Mouse (Mus musculus): ENCODE measurements around the gene Dph2. TPM values are rescaled to one million over a fixed set of nuclear protein-coding genes. Genes with fewer than 3 reads are reported as not detected.

The Dph2 gene
- polyA plus RNA-seq, 1 experiment from 2014 or later, result 15.8 TPM

DNA sequence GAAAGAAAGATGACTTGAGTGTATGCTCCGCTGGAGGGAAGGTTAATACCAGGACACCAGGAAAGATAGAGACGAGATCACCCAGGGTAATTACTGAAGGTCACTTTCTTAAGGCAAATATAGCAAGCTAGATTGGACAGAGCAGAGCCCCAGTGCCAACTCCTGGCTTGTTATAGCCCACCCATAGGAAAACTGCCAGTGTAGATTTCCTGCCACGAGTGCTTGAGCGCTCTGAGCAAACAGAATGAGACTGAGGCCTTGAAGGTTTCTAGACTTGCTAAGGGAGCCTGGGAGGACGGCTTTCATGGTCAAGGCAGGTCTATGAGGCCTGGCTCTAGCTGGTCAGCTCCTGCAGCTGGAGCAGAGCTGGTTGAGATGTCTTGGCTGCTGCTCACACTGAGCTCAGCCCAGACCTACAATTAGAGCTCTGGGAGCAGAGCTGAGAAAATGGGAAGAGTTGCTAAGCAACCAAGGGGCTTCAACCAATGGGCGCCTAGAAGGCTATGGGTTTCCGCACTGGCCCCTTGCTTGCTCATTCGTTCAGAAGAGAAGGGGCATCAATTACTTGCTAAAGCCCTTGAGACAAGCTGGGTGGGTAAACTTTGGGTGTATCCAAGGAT lies 17.1 kb upstream of the Dph2 start:
- Histone ChIP-seq H3K9me3 (replicated peaks) (no peaks in the 10 kb centered on the region), H3K4me1 (peaks cover 27% of the 10 kb centered on the region), H3K27ac (replicated peaks) (no peak overlapping the region), H3K4me2 (replicated peaks) (no peak overlapping the region), H3K4me3 (replicated peaks) (no peak overlapping the region), H3K36me3 (peaks cover 49% of the 10 kb centered on the region), H3K27me3 (no peaks in the 10 kb centered on the region), H3K9ac (no peak overlapping the region)
- 80% methylated on average over 8 of the region's 8 CpGs for WGBS
- no peak; the same call in 1 of the 2 replicates for ATAC-seq (ENCODE audit: insufficient number of reproducible peaks, low FRiP score, low TSS enrichment, low read depth)

DNA sequence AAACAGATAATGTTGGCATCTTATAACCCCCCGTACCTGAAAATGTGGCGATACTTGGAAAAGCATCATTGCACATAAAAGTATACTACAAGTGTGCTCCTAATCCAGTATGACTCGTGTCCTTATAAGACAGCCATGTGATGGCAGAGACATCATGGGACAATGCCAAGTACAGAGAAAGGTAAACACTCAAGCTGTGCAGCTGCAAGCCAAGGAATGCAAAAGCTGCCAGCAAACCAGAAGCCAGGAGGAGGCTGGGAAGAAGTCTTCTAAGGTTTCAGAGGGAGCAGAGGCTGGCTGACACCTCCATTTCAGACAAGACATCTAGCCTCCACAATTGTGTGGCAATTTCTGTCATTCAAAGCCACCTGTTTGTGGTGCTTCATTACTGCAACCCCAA lies 14.4 kb upstream of the Dph2 start:
- Histone ChIP-seq H3K27me3 (no peaks in the 10 kb centered on the region), H3K9ac (no peak overlapping the region), H3K4me3 (replicated peaks) (no peak overlapping the region), H3K4me1 (peaks cover 6% of the 10 kb centered on the region; the same call in 1 of the 2 replicates), H3K9me3 (replicated peaks) (no peaks in the 10 kb centered on the region), H3K27ac (replicated peaks) (no peak overlapping the region), H3K4me2 (replicated peaks) (no peak overlapping the region), H3K36me3 (peaks cover 66% of the 10 kb centered on the region)
- 78% methylated on average over 3 of the region's 3 CpGs for WGBS
- ATAC-seq (ENCODE audit: insufficient number of reproducible peaks, low FRiP score, low TSS enrichment, low read depth), result no peak

DNA sequence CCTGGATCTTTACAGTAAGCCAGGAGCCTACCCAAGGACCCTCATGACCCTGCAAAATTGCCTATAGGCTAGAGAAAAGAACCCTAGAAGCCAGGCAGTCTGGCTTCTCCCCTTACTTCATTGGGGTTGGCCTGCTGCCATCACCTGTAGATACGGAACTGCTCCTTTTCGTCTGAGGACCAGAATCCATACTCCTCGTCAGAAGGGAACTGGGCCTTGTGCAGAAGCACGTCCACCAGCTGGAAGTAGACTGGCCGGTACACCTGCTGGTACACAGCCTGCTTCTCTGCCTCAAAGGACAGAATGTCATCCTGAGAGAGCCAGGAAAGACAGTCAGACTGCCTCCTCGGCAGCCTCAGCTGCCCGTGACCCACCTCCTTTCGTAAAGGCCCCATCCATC lies 12.9 kb upstream of the Dph2 start:
- Histone ChIP-seq H3K4me2 (replicated peaks) (no peak overlapping the region), H3K36me3 (peaks cover 78% of the 10 kb centered on the region), H3K9ac (no peak overlapping the region), H3K4me1 (peaks cover 6% of the 10 kb centered on the region; the same call in 1 of the 2 replicates), H3K9me3 (replicated peaks) (no peaks in the 10 kb centered on the region), H3K27me3 (no peaks in the 10 kb centered on the region), H3K27ac (replicated peaks) (no peak overlapping the region), H3K4me3 (replicated peaks) (no peak overlapping the region)
- WGBS, result 85% methylated on average over 8 of the region's 8 CpGs
- ATAC-seq (ENCODE audit: insufficient number of reproducible peaks, low FRiP score, low TSS enrichment, low read depth), result no peak

DNA sequence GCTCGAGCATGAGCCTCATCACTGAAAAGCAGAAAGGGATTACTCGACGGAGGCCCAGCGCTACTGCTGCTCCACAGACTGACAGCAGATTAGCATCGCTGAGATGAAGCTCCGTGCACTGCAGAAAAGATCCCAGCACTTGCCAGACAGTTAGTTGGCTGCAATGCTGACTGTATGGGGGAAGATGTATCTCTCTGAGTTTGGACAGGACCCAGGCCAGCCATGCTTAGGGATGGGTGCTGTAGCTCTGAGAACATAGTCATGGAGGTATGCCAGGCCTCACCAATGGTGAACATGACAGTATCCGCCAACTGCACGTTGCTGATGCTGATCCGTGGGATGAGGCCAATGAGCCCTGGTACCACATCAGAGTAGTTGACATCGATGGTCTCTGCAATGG lies 12.3 kb upstream of the Dph2 start:
- WGBS, result 87% methylated on average over 10 of the region's 10 CpGs
- peaks cover 5% of the 10 kb centered on the region; the same call in 1 of the 2 replicates for H3K4me1 ChIP-seq

DNA sequence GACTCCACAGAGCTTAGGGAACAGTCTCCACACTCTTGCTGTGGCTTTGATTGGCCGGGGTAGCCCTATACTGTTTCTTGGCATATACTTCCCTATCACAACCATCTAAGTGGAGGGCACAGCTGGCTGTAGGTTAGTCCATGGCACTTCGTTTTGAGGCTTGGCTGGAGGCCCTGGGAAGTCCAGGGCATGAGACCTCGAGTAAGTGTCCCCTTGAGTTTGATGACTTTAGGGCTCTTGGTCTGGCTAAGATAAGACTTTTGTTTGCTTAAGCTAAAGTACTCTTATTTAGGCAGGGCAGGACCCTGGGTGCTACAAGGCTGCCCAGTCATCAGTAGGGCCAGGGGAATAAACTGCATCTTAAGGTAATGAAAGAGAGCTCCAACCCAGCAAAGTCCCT lies 6.3 kb upstream of the Dph2 start:
- whole genome bisulfite sequencing, result 85% methylated on average over 3 of the region's 3 CpGs

More for the DNA sequence above, 12.3 kb upstream of the Dph2 start:
- Histone ChIP-seq H3K27me3 (no peaks in the 10 kb centered on the region), H3K4me2 (replicated peaks) (no peak overlapping the region), H3K27ac (replicated peaks) (no peak overlapping the region), H3K4me3 (replicated peaks) (no peak overlapping the region), H3K36me3 (peaks cover 84% of the 10 kb centered on the region), H3K9me3 (replicated peaks) (no peaks in the 10 kb centered on the region), H3K9ac (no peak overlapping the region)
- ATAC-seq (ENCODE audit: insufficient number of reproducible peaks, low FRiP score, low TSS enrichment, low read depth), result no peak

DNA sequence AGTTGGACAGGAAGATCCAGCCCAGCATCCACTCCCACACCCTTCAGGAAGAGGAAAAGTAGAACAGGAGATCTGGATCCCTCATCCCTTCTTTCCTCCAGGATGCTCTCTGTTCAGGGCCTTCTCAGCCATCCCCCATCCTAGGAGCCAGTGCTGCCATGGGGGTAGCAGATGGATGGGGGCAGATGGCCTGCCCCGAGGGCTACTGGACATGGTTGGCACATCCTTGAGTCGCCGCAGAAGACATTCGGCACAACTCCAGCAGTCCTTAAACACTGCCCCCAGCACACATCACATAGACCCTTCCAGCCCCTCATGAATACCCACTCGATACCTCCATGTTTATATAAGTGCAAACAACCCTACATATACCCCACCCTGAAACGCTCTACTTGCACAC lies 4.2 kb upstream of the Dph2 start:
- whole genome bisulfite sequencing, result 93% methylated on average over 6 of the region's 6 CpGs
- H3K4me3 ChIP-seq (replicated peaks), result no peak overlapping the region
- peaks cover 7% of the 10 kb centered on the region for H3K4me1 ChIP-seq
- peaks cover 69% of the 10 kb centered on the region for H3K36me3 ChIP-seq
- H3K4me2 ChIP-seq (replicated peaks), result no peak overlapping the region
- ATAC-seq (ENCODE audit: insufficient number of reproducible peaks, low FRiP score, low TSS enrichment, low read depth), result no peak
- H3K9ac ChIP-seq, result no peak overlapping the region
- no peaks in the 10 kb centered on the region for H3K27me3 ChIP-seq
- H3K27ac ChIP-seq (replicated peaks), result no peak overlapping the region
- H3K9me3 ChIP-seq (replicated peaks), result no peaks in the 10 kb centered on the region

More for the DNA sequence above, 6.3 kb upstream of the Dph2 start:
- Histone ChIP-seq H3K4me2 (replicated peaks) (no peak overlapping the region), H3K27ac (replicated peaks) (no peak overlapping the region), H3K36me3 (peaks cover 90% of the 10 kb centered on the region), H3K9me3 (replicated peaks) (no peaks in the 10 kb centered on the region), H3K4me1 (no peaks in the 10 kb centered on the region), H3K27me3 (no peaks in the 10 kb centered on the region), H3K4me3 (replicated peaks) (no peak overlapping the region), H3K9ac (no peak overlapping the region)
- no peak for ATAC-seq (ENCODE audit: insufficient number of reproducible peaks, low FRiP score, low TSS enrichment, low read depth)

DNA sequence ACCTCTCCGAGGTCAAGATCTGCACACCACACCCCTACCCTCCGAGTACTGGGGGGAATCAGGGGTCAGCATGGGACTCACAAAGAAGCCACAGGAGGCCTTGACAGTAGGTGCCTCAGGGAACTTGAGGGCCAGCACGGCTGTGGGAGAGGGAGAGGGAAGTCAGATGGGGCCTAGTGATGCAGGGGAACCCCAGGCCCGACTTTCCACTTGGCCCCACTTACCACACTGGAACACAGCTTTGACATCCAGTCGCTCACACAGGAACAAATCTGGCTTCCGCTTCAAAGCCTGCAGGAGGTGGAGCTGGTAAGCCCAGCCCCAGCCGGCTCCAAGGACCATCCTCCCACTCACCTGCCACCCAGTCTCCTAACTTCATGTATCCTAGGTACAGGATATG lies 3.5 kb upstream of the Dph2 start:
- Histone ChIP-seq H3K27ac (replicated peaks) (no peak overlapping the region), H3K4me2 (replicated peaks) (no peak overlapping the region), H3K9me3 (replicated peaks) (no peaks in the 10 kb centered on the region), H3K4me3 (replicated peaks) (no peak overlapping the region), H3K9ac (no peak overlapping the region), H3K36me3 (peaks cover 62% of the 10 kb centered on the region), H3K4me1 (peaks cover 11% of the 10 kb centered on the region), H3K27me3 (no peaks in the 10 kb centered on the region)
- WGBS, result 74% methylated on average over 7 of the region's 7 CpGs
- ATAC-seq (ENCODE audit: insufficient number of reproducible peaks, low FRiP score, low TSS enrichment, low read depth), result no peak

DNA sequence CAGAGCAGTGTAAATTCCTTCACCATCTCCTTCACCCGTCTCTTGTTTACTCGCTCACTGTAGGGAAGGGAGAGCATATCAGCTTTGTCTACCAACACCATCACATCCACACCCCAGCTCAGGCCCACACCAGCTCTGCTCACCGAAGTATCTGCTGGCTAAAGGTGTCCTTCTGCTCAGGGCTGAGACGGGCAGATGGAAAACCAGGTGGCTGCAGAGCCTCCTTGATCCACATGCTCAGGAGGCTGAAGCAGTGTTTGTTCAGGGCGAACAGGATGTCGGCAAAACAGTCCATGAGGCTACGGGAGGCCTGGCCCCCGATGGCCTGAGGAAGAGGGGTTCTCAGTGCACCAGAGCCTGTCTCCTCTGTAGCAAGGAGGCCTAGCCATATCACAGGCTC lies 2.8 kb upstream of the Dph2 start:
- no peak for ATAC-seq (ENCODE audit: insufficient number of reproducible peaks, low FRiP score, low TSS enrichment, low read depth)
- 84% methylated on average over 8 of the region's 8 CpGs for WGBS
- H3K36me3 ChIP-seq, result peaks cover 62% of the 10 kb centered on the region

DNA sequence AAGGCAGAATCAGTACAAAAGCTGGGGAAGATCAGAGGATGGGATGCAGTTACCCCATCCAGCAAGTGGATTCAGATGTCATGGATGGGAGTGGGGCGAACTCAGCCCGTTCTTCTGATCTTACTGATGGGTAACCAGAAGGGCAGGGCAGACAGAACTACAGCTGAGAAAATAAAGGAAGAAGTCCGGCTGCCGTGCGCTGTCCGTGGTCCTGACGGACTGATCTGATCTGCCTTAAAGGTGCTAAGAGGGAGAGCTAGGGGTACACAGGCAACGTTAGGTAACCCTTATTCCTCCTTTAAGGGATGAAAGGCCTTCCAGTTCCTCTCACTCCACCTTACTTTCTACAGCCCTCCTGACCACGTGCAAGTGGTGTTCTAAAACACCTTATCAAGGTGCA lies 1.5 kb upstream of the Dph2 start:
- no peaks in the 10 kb centered on the region for H3K9me3 ChIP-seq (replicated peaks)
- no peak overlapping the region for H3K27ac ChIP-seq (replicated peaks)
- peaks cover 57% of the 10 kb centered on the region for H3K36me3 ChIP-seq
- H3K4me2 ChIP-seq (replicated peaks), result no peak overlapping the region
- peaks cover 11% of the 10 kb centered on the region for H3K4me1 ChIP-seq
- WGBS, result 19% methylated on average over 9 of the region's 9 CpGs
- no peaks in the 10 kb centered on the region for H3K27me3 ChIP-seq
- no peak overlapping the region for H3K9ac ChIP-seq
- ATAC-seq (ENCODE audit: insufficient number of reproducible peaks, low FRiP score, low TSS enrichment, low read depth), result no peak
- no peak overlapping the region for H3K4me3 ChIP-seq (replicated peaks)

More for the DNA sequence above, 2.8 kb upstream of the Dph2 start:
- H3K27ac ChIP-seq (replicated peaks), result no peak overlapping the region
- H3K9me3 ChIP-seq (replicated peaks), result no peaks in the 10 kb centered on the region
- H3K4me1 ChIP-seq, result peaks cover 11% of the 10 kb centered on the region
- H3K4me2 ChIP-seq (replicated peaks), result no peak overlapping the region
- H3K27me3 ChIP-seq, result no peaks in the 10 kb centered on the region
- no peak overlapping the region for H3K4me3 ChIP-seq (replicated peaks)
- no peak overlapping the region for H3K9ac ChIP-seq

DNA sequence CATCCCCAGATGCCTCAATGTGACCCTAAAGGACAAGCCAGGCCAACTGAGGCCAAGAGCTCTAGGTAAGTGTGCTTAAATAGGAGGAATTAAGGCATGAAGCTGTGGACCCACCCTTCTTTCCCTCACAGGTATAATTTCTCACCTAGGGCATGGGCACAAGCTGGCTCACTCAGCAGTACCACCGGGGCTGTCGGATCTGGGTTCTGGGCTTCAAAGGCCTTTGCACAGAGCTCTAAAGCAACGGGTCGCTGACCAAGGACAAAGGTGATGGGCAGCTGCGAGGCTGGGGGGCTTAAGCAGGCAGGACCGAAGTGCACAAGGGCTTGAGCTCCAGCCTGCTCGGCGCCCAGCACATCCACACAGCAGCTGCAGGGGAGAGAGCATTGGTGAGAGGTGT lies 1.1 kb downstream of the Dph2 start:
- Histone ChIP-seq H3K4me1 (peaks cover 25% of the 10 kb centered on the region), H3K9ac (peak overlapping the region; percentile 41; the same call in 1 of the 2 replicates), H3K4me3 (replicated peaks) (peak overlapping the region; percentile 77), H3K27ac (replicated peaks) (no peak overlapping the region), H3K4me2 (replicated peaks) (peak overlapping the region; percentile 88), H3K9me3 (replicated peaks) (no peaks in the 10 kb centered on the region), H3K36me3 (peaks cover 35% of the 10 kb centered on the region), H3K27me3 (no peaks in the 10 kb centered on the region)
- WGBS, result 84% methylated on average over 8 of the region's 8 CpGs
- no peak for ATAC-seq (ENCODE audit: insufficient number of reproducible peaks, low FRiP score, low TSS enrichment, low read depth)

DNA sequence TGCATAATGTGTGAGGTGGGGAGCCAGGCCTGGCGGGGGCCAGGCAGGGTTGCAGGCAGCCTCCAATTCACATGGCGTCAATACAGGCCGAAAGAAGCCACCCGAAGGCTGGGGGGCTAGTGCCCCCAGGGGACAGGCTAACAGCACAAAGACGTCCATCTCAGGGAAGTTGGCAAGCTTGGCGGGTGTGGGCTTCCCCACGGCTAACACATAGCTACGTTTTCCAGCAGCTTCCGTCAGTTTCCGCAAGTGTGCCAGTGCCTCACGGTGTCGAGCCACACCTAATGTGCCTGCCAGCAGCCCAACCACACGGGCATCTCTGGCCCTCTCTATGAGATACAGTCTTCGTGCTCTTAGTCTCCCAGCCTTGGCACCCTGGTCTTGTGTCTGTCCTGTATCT lies 1.8 kb downstream of the Dph2 start:
- Histone ChIP-seq H3K4me1 (peaks cover 33% of the 10 kb centered on the region), H3K9me3 (replicated peaks) (no peaks in the 10 kb centered on the region), H3K27me3 (no peaks in the 10 kb centered on the region), H3K36me3 (peaks cover 35% of the 10 kb centered on the region), H3K4me2 (replicated peaks) (no peak overlapping the region), H3K27ac (replicated peaks) (no peak overlapping the region), H3K4me3 (replicated peaks) (no peak overlapping the region), H3K9ac (no peak overlapping the region)
- WGBS, result 90% methylated on average over 14 of the region's 14 CpGs
- ATAC-seq (ENCODE audit: insufficient number of reproducible peaks, low FRiP score, low TSS enrichment, low read depth), result no peak

DNA sequence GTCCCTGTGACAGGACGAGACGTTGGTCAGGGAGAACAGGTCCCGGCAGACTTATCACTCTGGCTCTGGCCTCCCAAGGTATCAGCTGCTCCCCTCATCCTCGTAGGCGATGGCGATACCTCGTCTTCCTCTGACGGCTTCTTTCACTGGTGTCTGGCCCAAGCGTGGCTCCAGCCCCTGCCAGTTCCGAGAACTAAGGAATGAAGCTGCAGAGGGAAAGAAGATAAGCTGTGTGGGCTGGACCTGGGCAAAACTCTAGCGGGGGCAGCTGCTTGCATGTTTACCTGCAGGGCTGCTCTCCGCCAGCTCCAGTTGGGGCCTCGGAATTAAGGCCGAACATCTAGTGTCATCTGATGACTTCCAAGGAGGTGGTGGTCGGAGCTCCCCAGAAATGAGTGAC lies 2.4 kb downstream of the Dph2 start:
- H3K4me3 ChIP-seq (replicated peaks), result no peak overlapping the region
- WGBS, result 89% methylated on average over 15 of the region's 15 CpGs
- no peak for ATAC-seq (ENCODE audit: insufficient number of reproducible peaks, low FRiP score, low TSS enrichment, low read depth)

More for the DNA sequence above, 2.4 kb downstream of the Dph2 start:
- Histone ChIP-seq H3K4me1 (peaks cover 35% of the 10 kb centered on the region), H3K9me3 (replicated peaks) (no peaks in the 10 kb centered on the region), H3K4me2 (replicated peaks) (no peak overlapping the region), H3K9ac (no peak overlapping the region), H3K36me3 (peaks cover 35% of the 10 kb centered on the region), H3K27ac (replicated peaks) (no peak overlapping the region), H3K27me3 (no peaks in the 10 kb centered on the region)

All from embryonic facial prominence, embryonic 15.5 days (tissue).